ENCODE assay signal across 22 mouse cellular contexts in genomic region chr1:67234861-67235260, GRCm38 (mm10).
DNase-seq lines count a peak whose midpoint lies in the region; ATAC-seq and TF ChIP-seq lines count a peak whose summit lies in the region.
"Had no signal": no experiment of that assay in that cellular context is flagged by ENCODE, and none has a peak within 500 bp of the region (broad histone marks: within the 10 kb centered on the region; RNA-seq: fewer than 3 reads in every experiment).

No protein-coding gene starts in this region.

- H3K27ac ChIP-seq in forebrain, embryonic 15.5 days (replicated peaks), result peak overlapping the region; percentile 40; the same call in 1 of the 2 replicates
- H3K27ac ChIP-seq in forebrain, postnatal 0 days (ENCODE audit: low read depth, low read length), result no peak overlapping the region
- no peak overlapping the region for H3K27ac ChIP-seq in limb, embryonic 14.5 days (replicated peaks; ENCODE audit: low read depth, low read length)
- H3K27ac ChIP-seq in limb, embryonic 10.5 days, result no peak overlapping the region
- no peak overlapping the region for H3K27ac ChIP-seq in embryonic facial prominence, embryonic 14.5 days (replicated peaks; ENCODE audit: low read depth, low read length)
- H3K27ac ChIP-seq in intestine, embryonic 16.5 days (ENCODE audit: low read length), result no peak overlapping the region
- H3K27ac ChIP-seq: embryonic facial prominence, embryonic 13.5 days; forebrain, embryonic 13.5 days; heart, embryonic 10.5 days; hindbrain, embryonic 14.5 days had no signal

- no peak for TF ChIP-seq CTCF in forebrain, postnatal 0 days (IDR thresholded peaks at IDR 0.05; ENCODE audit: low read depth)

- no peaks in the 10 kb centered on the region for H3K27me3 ChIP-seq in forebrain, embryonic 15.5 days
- H3K27me3 ChIP-seq in forebrain, postnatal 0 days (ENCODE audit: insufficient read depth, low read length), result no peaks in the 10 kb centered on the region
- no peaks in the 10 kb centered on the region for H3K27me3 ChIP-seq in limb, embryonic 14.5 days (ENCODE audit: control insufficient read depth, insufficient read depth, low read length)
- no peaks in the 10 kb centered on the region for H3K27me3 ChIP-seq in limb, embryonic 10.5 days (ENCODE audit: low read depth, poor library complexity, severe bottlenecking)
- no peaks in the 10 kb centered on the region for H3K27me3 ChIP-seq in embryonic facial prominence, embryonic 14.5 days (replicated peaks; ENCODE audit: control insufficient read depth, insufficient read depth, low read length)
- H3K27me3 ChIP-seq in intestine, embryonic 16.5 days (replicated peaks; ENCODE audit: control insufficient read depth, insufficient read depth, low read length), result no peaks in the 10 kb centered on the region
- H3K27me3 ChIP-seq: CH12.LX; embryonic facial prominence, embryonic 13.5 days; forebrain, embryonic 13.5 days had no signal

- H3K4me1 ChIP-seq in forebrain, embryonic 15.5 days, result no peaks in the 10 kb centered on the region
- no peaks in the 10 kb centered on the region for H3K4me1 ChIP-seq in forebrain, postnatal 0 days (ENCODE audit: insufficient read depth)
- no peaks in the 10 kb centered on the region for H3K4me1 ChIP-seq in limb, embryonic 14.5 days (ENCODE audit: control insufficient read depth, insufficient read depth, low read length)
- H3K4me1 ChIP-seq in limb, embryonic 10.5 days, result peaks cover 7% of the 10 kb centered on the region; the same call in 1 of the 2 replicates
- no peaks in the 10 kb centered on the region for H3K4me1 ChIP-seq in embryonic facial prominence, embryonic 14.5 days (ENCODE audit: control insufficient read depth, insufficient read depth, low read length)
- H3K4me1 ChIP-seq in intestine, embryonic 16.5 days (ENCODE audit: control insufficient read depth, insufficient read depth, low read length), result no peaks in the 10 kb centered on the region
- H3K4me1 ChIP-seq: embryonic facial prominence, embryonic 13.5 days; heart, embryonic 10.5 days had no signal

- no peak for ATAC-seq in forebrain, embryonic 15.5 days (replicated peaks)
- no peak for ATAC-seq in forebrain, postnatal 0 days
- no peak for ATAC-seq in limb, embryonic 14.5 days (ENCODE audit: low FRiP score, low read depth)
- ATAC-seq in embryonic facial prominence, embryonic 14.5 days (ENCODE audit: low read depth), result no peak
- no peak for ATAC-seq in intestine, embryonic 16.5 days
- ATAC-seq: intestine, postnatal 0 days had no signal

- H3K9me3 ChIP-seq in forebrain, embryonic 15.5 days, result no peaks in the 10 kb centered on the region
- no peaks in the 10 kb centered on the region for H3K9me3 ChIP-seq in forebrain, postnatal 0 days (ENCODE audit: low read length)
- H3K9me3 ChIP-seq in limb, embryonic 14.5 days (ENCODE audit: control insufficient read depth, low read length), result no peaks in the 10 kb centered on the region
- no peaks in the 10 kb centered on the region for H3K9me3 ChIP-seq in limb, embryonic 10.5 days (replicated peaks)
- no peaks in the 10 kb centered on the region for H3K9me3 ChIP-seq in embryonic facial prominence, embryonic 14.5 days (ENCODE audit: control insufficient read depth, low read length)
- no peaks in the 10 kb centered on the region for H3K9me3 ChIP-seq in intestine, embryonic 16.5 days (ENCODE audit: control insufficient read depth, low read length)
- H3K9me3 ChIP-seq: embryonic facial prominence, embryonic 13.5 days; forebrain, embryonic 13.5 days; heart, embryonic 10.5 days had no signal

- no peaks in the 10 kb centered on the region for H3K36me3 ChIP-seq in forebrain, embryonic 15.5 days
- H3K36me3 ChIP-seq in forebrain, postnatal 0 days (ENCODE audit: insufficient read depth), result no peaks in the 10 kb centered on the region
- H3K36me3 ChIP-seq in limb, embryonic 14.5 days (ENCODE audit: control insufficient read depth, insufficient read depth, low read length), result no peaks in the 10 kb centered on the region
- H3K36me3 ChIP-seq in limb, embryonic 10.5 days, result no peaks in the 10 kb centered on the region
- H3K36me3 ChIP-seq in embryonic facial prominence, embryonic 14.5 days (ENCODE audit: control insufficient read depth, insufficient read depth, low read length), result no peaks in the 10 kb centered on the region
- no peaks in the 10 kb centered on the region; the same call in 1 of the 2 replicates for H3K36me3 ChIP-seq in intestine, embryonic 16.5 days (ENCODE audit: control insufficient read depth, insufficient read depth, low read length)
- H3K36me3 ChIP-seq: embryonic facial prominence, embryonic 13.5 days; heart, embryonic 10.5 days had no signal

- no peak for TF ChIP-seq POLR2A in limb, embryonic 14.5 days (IDR thresholded peaks at IDR 0.05; ENCODE audit: borderline replicate concordance, extremely low read depth, insufficient read depth, insufficient read length)

- DNase-seq in forebrain, postnatal 0 days, result no peak
- peak; percentile 64 for DNase-seq in limb, embryonic 14.5 days (ENCODE audit: low spot score)
- no peak for DNase-seq in limb, embryonic 10.5 days (ENCODE audit: low spot score)
- DNase-seq in NIH3T3 (ENCODE audit: low read depth), result peak; percentile 15
- peak; percentile 58 for DNase-seq in embryonic facial prominence, embryonic 14.5 days (ENCODE audit: low spot score)
- DNase-seq in layer of hippocampus, postnatal 25 days (ENCODE audit: extremely low spot score in 1 of 2, low spot score in 1 of 2), result no peak
- DNase-seq: adrenal gland, adult 8-10 months; cerebellum, adult 11 months; cerebellum, adult 8-10 months; cerebellum, postnatal 14 days; gastrocnemius, postnatal 10 days; heart, adult 18-20 months; heart, postnatal 10 days; heart, postnatal 4 days had no signal

- no peak overlapping the region for H3K9ac ChIP-seq in forebrain, embryonic 15.5 days (replicated peaks)
- no peak overlapping the region for H3K9ac ChIP-seq in forebrain, postnatal 0 days
- H3K9ac ChIP-seq in limb, embryonic 14.5 days (ENCODE audit: low read depth, low read length, severe bottlenecking), result no peak overlapping the region
- no peak overlapping the region for H3K9ac ChIP-seq in embryonic facial prominence, embryonic 14.5 days (ENCODE audit: low read depth, low read length)
- H3K9ac ChIP-seq in intestine, embryonic 16.5 days (ENCODE audit: low read depth, low read length), result no peak overlapping the region
- H3K9ac ChIP-seq: embryonic facial prominence, embryonic 13.5 days; forebrain, embryonic 13.5 days; hindbrain, embryonic 14.5 days had no signal

- no peak overlapping the region for H3K4me3 ChIP-seq in forebrain, embryonic 15.5 days
- H3K4me3 ChIP-seq in forebrain, postnatal 0 days (ENCODE audit: low read depth, low read length), result no peak overlapping the region
- no peak overlapping the region for H3K4me3 ChIP-seq in limb, embryonic 14.5 days (replicated peaks; ENCODE audit: low read length)
- H3K4me3 ChIP-seq in limb, embryonic 10.5 days, result no peak overlapping the region
- no peak overlapping the region for H3K4me3 ChIP-seq in embryonic facial prominence, embryonic 14.5 days (ENCODE audit: low read depth, low read length)
- no peak overlapping the region for H3K4me3 ChIP-seq in intestine, embryonic 16.5 days (ENCODE audit: low read length)
- H3K4me3 ChIP-seq: embryonic facial prominence, embryonic 13.5 days; forebrain, embryonic 13.5 days; heart, embryonic 10.5 days had no signal

- no peak overlapping the region for H3K4me2 ChIP-seq in forebrain, embryonic 15.5 days (replicated peaks)
- no peak overlapping the region for H3K4me2 ChIP-seq in forebrain, postnatal 0 days (ENCODE audit: low read depth)
- no peak overlapping the region for H3K4me2 ChIP-seq in limb, embryonic 14.5 days (replicated peaks; ENCODE audit: low read depth, low read length, severe bottlenecking)
- no peak overlapping the region for H3K4me2 ChIP-seq in embryonic facial prominence, embryonic 14.5 days (ENCODE audit: low read depth, low read length)
- no peak overlapping the region for H3K4me2 ChIP-seq in intestine, embryonic 16.5 days (ENCODE audit: low read depth, low read length)
- H3K4me2 ChIP-seq: embryonic facial prominence, embryonic 13.5 days; forebrain, embryonic 13.5 days; hindbrain, embryonic 14.5 days had no signal

- WGBS in forebrain, embryonic 15.5 days, result 79% methylated on average over 2 of the region's 2 CpGs
- 80% methylated on average over 2 of the region's 2 CpGs for WGBS in forebrain, postnatal 0 days
- 46% methylated on average over 2 of the region's 2 CpGs for WGBS in limb, embryonic 14.5 days
- WGBS in limb, embryonic 10.5 days, result 84% methylated on average over 2 of the region's 2 CpGs
- 50% methylated on average over 2 of the region's 2 CpGs for WGBS in embryonic facial prominence, embryonic 14.5 days
- 51% methylated on average over 2 of the region's 2 CpGs for WGBS in intestine, embryonic 16.5 days

Comparison
In these comparisons a context has a peak if more than half of its experiments do, and no peak if none do; other contexts are left out.
1. DNase-seq: peak in limb, embryonic 14.5 days (single experiment), NIH3T3 (single experiment) and embryonic facial prominence, embryonic 14.5 days (single experiment); none in forebrain, postnatal 0 days (single experiment), limb, embryonic 10.5 days (single experiment) and layer of hippocampus, postnatal 25 days (0 of 2).